8 mouse cellular contexts compared by ENCODE assay signal in the genomic region with DNA sequence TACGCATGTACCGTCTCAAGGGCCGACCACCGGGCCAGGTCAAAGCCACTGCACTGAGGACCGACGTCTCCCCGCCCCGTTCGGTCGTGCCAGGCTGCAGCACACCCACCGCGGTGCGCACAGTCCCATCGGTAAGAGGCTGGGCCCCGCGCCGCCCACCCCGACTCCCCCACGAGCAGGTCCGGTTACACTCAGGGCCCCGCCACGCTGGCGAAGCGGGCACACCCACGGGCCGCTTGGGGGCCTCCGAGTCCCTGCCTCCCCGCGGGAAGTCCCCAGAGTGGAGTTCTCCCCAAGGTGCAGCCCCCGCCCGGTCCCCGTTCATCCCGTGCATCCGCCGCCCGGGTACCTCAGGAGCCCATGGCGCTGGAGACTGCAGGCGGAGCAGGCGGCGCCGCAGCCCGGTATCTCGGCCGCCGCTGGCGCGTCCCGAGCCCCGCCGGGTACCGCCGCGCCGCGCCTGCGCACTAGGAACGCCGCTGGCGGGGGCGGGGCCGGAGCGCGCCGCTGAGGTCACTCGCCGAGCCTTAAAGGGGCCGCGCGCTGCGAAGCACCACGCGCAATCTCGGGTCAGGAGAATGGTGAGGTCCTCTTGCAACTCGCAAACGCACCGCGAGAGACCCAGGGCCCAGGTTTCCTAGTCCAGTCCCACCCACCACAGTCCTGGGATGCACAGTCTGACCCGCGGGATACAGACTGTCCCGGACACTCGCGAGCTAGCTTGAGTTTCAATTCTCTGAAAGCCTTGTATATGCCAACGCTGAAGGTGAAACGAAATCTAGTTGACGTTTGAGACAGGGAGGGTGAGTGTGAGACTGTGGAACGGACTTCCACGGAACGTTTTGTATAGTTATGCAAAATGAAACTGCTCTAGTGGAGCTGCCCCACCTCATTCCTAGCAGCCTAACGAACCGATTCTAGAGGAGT. TPM values are rescaled to one million over a fixed set of nuclear protein-coding genes. Genes with fewer than 3 reads are reported as not detected.
DNase-seq lines count a peak whose midpoint lies in the region; ATAC-seq lines count a peak whose summit lies in the region.

A gene (minus strand): TSS at position 734 of the 927 bp plus-strand sequence.

- H3K36me3 ChIP-seq in hindbrain, embryonic 10.5 days, result no peaks in the 10 kb centered on the region
- H3K36me3 ChIP-seq in lung, embryonic 16.5 days (ENCODE audit: control insufficient read depth, insufficient read depth, low read length), result no peaks in the 10 kb centered on the region

- H3K9ac ChIP-seq in lung, embryonic 16.5 days (ENCODE audit: low read length), result peak within 1 kb of the TSS; percentile 80

- WGBS in hindbrain, embryonic 10.5 days, result under 1% methylated on average over 90 of the region's 90 CpGs
- WGBS in lung, embryonic 16.5 days, result under 1% methylated on average over 75 of the region's 90 CpGs

- H3K4me2 ChIP-seq in lung, embryonic 16.5 days (ENCODE audit: low read depth, low read length), result peak within 1 kb of the TSS; percentile 86

- peak; percentile 93 for ATAC-seq in lung, embryonic 16.5 days (ENCODE audit: low read depth)

- H3K27me3 ChIP-seq in hindbrain, embryonic 10.5 days (ENCODE audit: insufficient read depth, poor library complexity, severe bottlenecking), result peaks cover 20% of the 10 kb centered on the region
- H3K27me3 ChIP-seq in lung, embryonic 16.5 days (ENCODE audit: control insufficient read depth, insufficient read depth, low read depth, low read length), result no peaks in the 10 kb centered on the region

- H3K9me3 ChIP-seq in hindbrain, embryonic 10.5 days, result no peaks in the 10 kb centered on the region
- H3K9me3 ChIP-seq in lung, embryonic 16.5 days (ENCODE audit: control insufficient read depth, low read length), result no peaks in the 10 kb centered on the region

- H3K4me3 ChIP-seq in hindbrain, embryonic 10.5 days, result peak within 1 kb of the TSS; percentile 89
- peak within 1 kb of the TSS; percentile 70 for H3K4me3 ChIP-seq in lung, embryonic 16.5 days (ENCODE audit: low read length)

- H3K27ac ChIP-seq in hindbrain, embryonic 10.5 days, result peak within 1 kb of the TSS; percentile 93
- peak within 1 kb of the TSS; percentile 57 for H3K27ac ChIP-seq in lung, embryonic 16.5 days (ENCODE audit: low read length)

- peaks cover 51% of the 10 kb centered on the region for H3K4me1 ChIP-seq in hindbrain, embryonic 10.5 days (replicated peaks)
- peaks cover 36% of the 10 kb centered on the region for H3K4me1 ChIP-seq in lung, embryonic 16.5 days (replicated peaks; ENCODE audit: control insufficient read depth, insufficient read depth, low read length)

- DNase-seq in Muller cell, postnatal 12 days (ENCODE audit: inconsistent ontology term), result peak; percentile 90
- DNase-seq in cerebellum, adult 9-11 months, result peak; percentile 87
- DNase-seq in frontal cortex, adult 2 months (ENCODE audit: extremely low spot score in 1 of 2, low spot score in 1 of 2), result peak; percentile 57 to 87
- DNase-seq in hindbrain, embryonic 10.5 days (ENCODE audit: low spot score), result peak; percentile 82
- DNase-seq in layer of hippocampus, adult 9-11 months, result peak; percentile 82
- peak; percentile 75 for DNase-seq in ovary, postnatal 10 days (ENCODE audit: low spot score)
- DNase-seq in thymus, postnatal 0 days (ENCODE audit: low spot score), result peak; percentile 90

RNA-seq across cellular contexts. Expression of the gene that starts here (rescaled TPM):
- 73.0 and 78.2 TPM in 2 replicates for polyA plus RNA-seq in frontal cortex, adult 2 months (2012; rRNA removed)
- 54.8 and 56.2 TPM in 2 replicates for polyA plus RNA-seq in hindbrain, embryonic 10.5 days (2016; fragmentation: Nextera tagmentation; extraction: Ambion mirVana)
- polyA plus RNA-seq in lung, embryonic 16.5 days (2015; fragmentation: Nextera tagmentation; extraction: Ambion mirVana), result 71.1 and 78.2 TPM in 2 replicates
- polyA plus RNA-seq in thymus, postnatal 0 days (2015; fragmentation: Nextera tagmentation; extraction: Ambion mirVana), result 30.0 and 37.4 TPM in 2 replicates

Comparison
In these comparisons a context has a peak if more than half of its experiments do, and no peak if none do; other contexts are left out.
1. Peak in every context shown above with its lines: DNase-seq, ATAC-seq, H3K4me3 ChIP-seq and H3K27ac ChIP-seq.